Comparison of ENCODE assay signal across 23 mouse cellular contexts in genomic region chr16:11093717-11094386, GRCm38 (mm10). TPM values are rescaled to one million over a fixed set of nuclear protein-coding genes. Genes with fewer than 3 reads are reported as not detected.
DNase-seq lines count a peak whose midpoint lies in the region; ATAC-seq and TF ChIP-seq lines count a peak whose summit lies in the region.
"Had no signal": no experiment of that assay in that cellular context is flagged by ENCODE, and none has a peak within 500 bp of the region (broad histone marks: within the 10 kb centered on the region; RNA-seq: fewer than 3 reads in every experiment).

No protein-coding gene starts in this region.

- no peaks in the 10 kb centered on the region for H3K27me3 ChIP-seq in heart, embryonic 11.5 days (ENCODE audit: control insufficient read depth, insufficient read depth, low read length)
- H3K27me3 ChIP-seq in heart, embryonic 12.5 days (replicated peaks), result no peaks in the 10 kb centered on the region
- no peaks in the 10 kb centered on the region for H3K27me3 ChIP-seq in liver, embryonic 12.5 days (replicated peaks)
- H3K27me3 ChIP-seq: kidney, embryonic 15.5 days; neural tube, embryonic 15.5 days had no signal

- no peak overlapping the region for H3K4me2 ChIP-seq in heart, embryonic 11.5 days
- no peak overlapping the region for H3K4me2 ChIP-seq in heart, embryonic 12.5 days
- H3K4me2 ChIP-seq in liver, embryonic 12.5 days, result no peak overlapping the region
- H3K4me2 ChIP-seq: kidney, embryonic 15.5 days; neural tube, embryonic 15.5 days had no signal

- H3K9me3 ChIP-seq in heart, embryonic 11.5 days (replicated peaks; ENCODE audit: control insufficient read depth, low read length), result no peaks in the 10 kb centered on the region
- no peaks in the 10 kb centered on the region for H3K9me3 ChIP-seq in heart, embryonic 12.5 days (replicated peaks)
- no peaks in the 10 kb centered on the region for H3K9me3 ChIP-seq in liver, embryonic 12.5 days (replicated peaks)
- H3K9me3 ChIP-seq: embryonic facial prominence, embryonic 10.5 days; hindbrain, embryonic 10.5 days; kidney, embryonic 15.5 days; limb, embryonic 10.5 days; midbrain, embryonic 10.5 days; neural tube, embryonic 15.5 days had no signal

- no peak for TF ChIP-seq CTCF in layer of hippocampus, adult 2 months (conservative IDR thresholded peaks at IDR 0.05)

- WGBS in heart, embryonic 11.5 days (ENCODE audit: insufficient replicate concordance), result 80% methylated on average over 13 of the region's 13 CpGs
- 78% methylated on average over 13 of the region's 13 CpGs for whole genome bisulfite sequencing in heart, embryonic 12.5 days
- 60% methylated on average over 13 of the region's 13 CpGs for WGBS in liver, embryonic 12.5 days (ENCODE audit: insufficient replicate concordance)

- DNase-seq in layer of hippocampus, adult 2 months (ENCODE audit: low spot score in 2 of 2), result no peak
- no peak for DNase-seq in layer of hippocampus, postnatal 25 days (ENCODE audit: extremely low spot score in 1 of 2, low spot score in 1 of 2)
- DNase-seq in layer of hippocampus, adult 9-11 months, result no peak
- no peak for DNase-seq in thymus, postnatal 14 days
- DNase-seq: adrenal gland, postnatal 14 days; cerebellum, adult 8-10 months; gastrocnemius, postnatal 10 days; kidney, postnatal 36 days; lung, postnatal 4 days; right cerebral cortex, postnatal 14 days; thymus, postnatal 25 days had no signal

- H3K36me3 ChIP-seq in heart, embryonic 11.5 days (ENCODE audit: control insufficient read depth, insufficient read depth, low read length), result peaks cover 11% of the 10 kb centered on the region
- H3K36me3 ChIP-seq in heart, embryonic 12.5 days, result peaks cover 41% of the 10 kb centered on the region
- H3K36me3 ChIP-seq in liver, embryonic 12.5 days, result peaks cover 65% of the 10 kb centered on the region

- peaks cover 14% of the 10 kb centered on the region for H3K4me1 ChIP-seq in heart, embryonic 11.5 days (ENCODE audit: control insufficient read depth, insufficient read depth, low read length)
- H3K4me1 ChIP-seq in heart, embryonic 12.5 days (replicated peaks), result peaks cover 27% of the 10 kb centered on the region
- H3K4me1 ChIP-seq in liver, embryonic 12.5 days, result peaks cover 13% of the 10 kb centered on the region
- H3K4me1 ChIP-seq: embryonic facial prominence, embryonic 10.5 days; hindbrain, embryonic 10.5 days; kidney, embryonic 15.5 days; midbrain, embryonic 10.5 days; neural tube, embryonic 15.5 days had no signal

- H3K27ac ChIP-seq in heart, embryonic 11.5 days (ENCODE audit: low read depth, low read length), result peak overlapping the region; percentile 57; the same call in 1 of the 2 replicates
- no peak overlapping the region for H3K27ac ChIP-seq in heart, embryonic 12.5 days (ENCODE audit: poor library complexity, severe bottlenecking)
- H3K27ac ChIP-seq in layer of hippocampus, adult 2 months, result peak overlapping the region; percentile 84
- H3K27ac ChIP-seq in liver, embryonic 12.5 days, result peak overlapping the region; percentile 34; the same call in 1 of the 2 replicates
- H3K27ac ChIP-seq: embryonic facial prominence, embryonic 10.5 days; hindbrain, embryonic 10.5 days; kidney, embryonic 15.5 days; limb, embryonic 10.5 days; midbrain, embryonic 10.5 days; neural tube, embryonic 15.5 days had no signal

- no peak for ATAC-seq in heart, embryonic 11.5 days (replicated peaks; ENCODE audit: insufficient number of reproducible peaks, low FRiP score, low TSS enrichment)
- ATAC-seq in heart, embryonic 12.5 days (ENCODE audit: insufficient number of reproducible peaks, low FRiP score), result no peak
- ATAC-seq in liver, embryonic 12.5 days, result peak; percentile 61
- ATAC-seq in megakaryocyte-erythroid progenitor cell, adult 5-6 weeks (replicated peaks; ENCODE audit: low FRiP score, low TSS enrichment, poor library complexity, severe bottlenecking), result peak; percentile 70
- ATAC-seq: forebrain, embryonic 16.5 days; intestine, postnatal 0 days had no signal

- no peak overlapping the region for H3K9ac ChIP-seq in heart, embryonic 11.5 days (ENCODE audit: low read depth, low read length)
- no peak overlapping the region for H3K9ac ChIP-seq in heart, embryonic 12.5 days
- no peak overlapping the region; the same call in 1 of the 2 replicates for H3K9ac ChIP-seq in liver, embryonic 12.5 days
- H3K9ac ChIP-seq: kidney, embryonic 15.5 days; neural tube, embryonic 15.5 days had no signal

- H3K4me3 ChIP-seq in heart, embryonic 11.5 days (ENCODE audit: low read depth, low read length), result no peak overlapping the region
- no peak overlapping the region for H3K4me3 ChIP-seq in heart, embryonic 12.5 days
- no peak overlapping the region for H3K4me3 ChIP-seq in layer of hippocampus, adult 2 months
- H3K4me3 ChIP-seq in liver, embryonic 12.5 days, result no peak overlapping the region
- H3K4me3 ChIP-seq: embryonic facial prominence, embryonic 10.5 days; hindbrain, embryonic 10.5 days; kidney, embryonic 15.5 days; limb, embryonic 10.5 days; midbrain, embryonic 10.5 days; neural tube, embryonic 15.5 days had no signal

RNA-seq across cellular contexts. Expression of gene Litaf, which starts 27.9 kb away (rescaled TPM):
- 61.6 and 63.8 TPM in 2 replicates for polyA plus RNA-seq in heart, embryonic 11.5 days (2014; fragmentation: Nextera tagmentation; extraction: Ambion mirVana)
- 63.6 and 64.5 TPM in 2 replicates for polyA plus RNA-seq in heart, embryonic 12.5 days (2016; fragmentation: Nextera tagmentation; extraction: Ambion mirVana)
- 10 to 100 TPM; 14.1 to 14.5 TPM for total RNA-seq in layer of hippocampus, adult 2 months (2021)
- total RNA-seq in layer of hippocampus, postnatal 25 days (2021), result 10 to 100 TPM; 15.3 to 19.8 TPM
- 31.7 and 34.8 TPM in 2 replicates for polyA plus RNA-seq in liver, embryonic 12.5 days (2016; fragmentation: Nextera tagmentation; extraction: Ambion mirVana)
- 5.4 and 6.6 TPM in 2 replicates for total RNA-seq in megakaryocyte-erythroid progenitor cell, adult 5-6 weeks (2014; fragmentation: Nextera tagmentation)
- total RNA-seq in megakaryocyte-erythroid progenitor cell, adult 5-6 weeks (2017), result 6.9 and 9.4 TPM in 2 replicates

RNA-seq across cellular contexts. Expression of gene Snn, which starts 33.1 kb away (rescaled TPM):
- polyA plus RNA-seq in heart, embryonic 11.5 days (2014; fragmentation: Nextera tagmentation; extraction: Ambion mirVana), result 44.7 and 45.8 TPM in 2 replicates
- polyA plus RNA-seq in heart, embryonic 12.5 days (2016; fragmentation: Nextera tagmentation; extraction: Ambion mirVana), result 38.7 and 39.4 TPM in 2 replicates
- 100 to 1,000 TPM; 171 TPM for total RNA-seq in layer of hippocampus, adult 2 months (2021)
- 100 to 1,000 TPM; 166 to 177 TPM for total RNA-seq in layer of hippocampus, postnatal 25 days (2021)
- 4.9 and 6.0 TPM in 2 replicates for polyA plus RNA-seq in liver, embryonic 12.5 days (2016; fragmentation: Nextera tagmentation; extraction: Ambion mirVana)
- total RNA-seq in megakaryocyte-erythroid progenitor cell, adult 5-6 weeks (2014; fragmentation: Nextera tagmentation), result 0.52 and 7.4 TPM in 2 replicates
- 0.09 and 1.6 TPM in 2 replicates for total RNA-seq in megakaryocyte-erythroid progenitor cell, adult 5-6 weeks (2017)

RNA-seq across cellular contexts. Expression of gene Txndc11, which starts 40.6 kb away (rescaled TPM):
- polyA plus RNA-seq in heart, embryonic 11.5 days (2014; fragmentation: Nextera tagmentation; extraction: Ambion mirVana), result 33.5 and 34.7 TPM in 2 replicates
- 36.7 and 37.2 TPM in 2 replicates for polyA plus RNA-seq in heart, embryonic 12.5 days (2016; fragmentation: Nextera tagmentation; extraction: Ambion mirVana)
- 10 to 100 TPM; 30.5 to 31.5 TPM for total RNA-seq in layer of hippocampus, adult 2 months (2021)
- 10 to 100 TPM; 27.3 to 31.5 TPM for total RNA-seq in layer of hippocampus, postnatal 25 days (2021)
- polyA plus RNA-seq in liver, embryonic 12.5 days (2016; fragmentation: Nextera tagmentation; extraction: Ambion mirVana), result 24.7 and 25.3 TPM in 2 replicates
- total RNA-seq in megakaryocyte-erythroid progenitor cell, adult 5-6 weeks (2014; fragmentation: Nextera tagmentation), result 22.6 and 27.1 TPM in 2 replicates
- total RNA-seq in megakaryocyte-erythroid progenitor cell, adult 5-6 weeks (2017), result 21.2 and 27.5 TPM in 2 replicates

Comparison
In these comparisons a context has a peak if more than half of its experiments do, and no peak if none do; other contexts are left out.
1. ATAC-seq: peak in liver, embryonic 12.5 days (single experiment) and megakaryocyte-erythroid progenitor cell, adult 5-6 weeks (single experiment); none in heart, embryonic 11.5 days (single experiment) and heart, embryonic 12.5 days (single experiment).
2. RNA of gene Snn, which starts 33.1 kb away (total RNA-seq): 166 to 177 TPM in layer of hippocampus, postnatal 25 days and 171 TPM in layer of hippocampus, adult 2 months; 0.09 to 7.4 TPM in megakaryocyte-erythroid progenitor cell, adult 5-6 weeks; every median in the first group is over 10 times any median in the second.